Comparison of ENCODE assay signal across 27 mouse cellular contexts in genomic region chr11:70745636-70746035, GRCm38 (mm10).
"Had no signal": no experiment of that assay in that cellular context is flagged by ENCODE, and none has a peak within 500 bp of the region (broad histone marks: within the 10 kb centered on the region; RNA-seq: fewer than 3 reads in every experiment).

No protein-coding gene starts in this region.

- H3K36me3 ChIP-seq: hindbrain, embryonic 10.5 days; hindbrain, embryonic 12.5 days; kidney, embryonic 15.5 days; limb, embryonic 13.5 days; limb, embryonic 15.5 days had no signal

- H3K4me2 ChIP-seq: heart, embryonic 11.5 days; hindbrain, embryonic 12.5 days; hindbrain, embryonic 14.5 days; kidney, embryonic 15.5 days; limb, embryonic 13.5 days; limb, embryonic 15.5 days; liver, embryonic 11.5 days had no signal

- ATAC-seq: hindbrain, embryonic 16.5 days; inflammation-experienced regulatory T-cells, adult 6 months had no signal

- H3K9ac ChIP-seq: hindbrain, embryonic 12.5 days; hindbrain, embryonic 14.5 days; kidney, embryonic 15.5 days; limb, embryonic 13.5 days; limb, embryonic 15.5 days; liver, embryonic 14.5 days had no signal

- H3K9me3 ChIP-seq: hindbrain, embryonic 12.5 days; limb, embryonic 15.5 days had no signal

- H3K4me3 ChIP-seq: gastrocnemius, adult 2 months; heart, adult 2 months; hindbrain, embryonic 10.5 days; hindbrain, embryonic 12.5 days; kidney, embryonic 15.5 days; limb, embryonic 13.5 days; limb, embryonic 15.5 days had no signal

- H3K27me3 ChIP-seq: hindbrain, embryonic 12.5 days; kidney, embryonic 15.5 days; limb, embryonic 13.5 days; limb, embryonic 15.5 days had no signal

- DNase-seq: gastrocnemius, adult 2 months; gastrocnemius, postnatal 10 days; gastrocnemius, postnatal 25 days; heart, adult 11 months; heart, adult 2 months; heart, postnatal 10 days; heart, postnatal 4 days; kidney, adult 11 months; kidney, adult 2 months; kidney, adult 9 months; kidney, postnatal 14 days; kidney, postnatal 36 days; layer of hippocampus, adult 9-11 months; layer of hippocampus, postnatal 36 days; left cerebral cortex, postnatal 4 days had no signal

- H3K4me1 ChIP-seq: hindbrain, embryonic 12.5 days; kidney, embryonic 15.5 days; limb, embryonic 13.5 days; limb, embryonic 15.5 days had no signal

- H3K27ac ChIP-seq: gastrocnemius, adult 2 months; heart, adult 2 months; hindbrain, embryonic 10.5 days; hindbrain, embryonic 12.5 days; hindbrain, embryonic 14.5 days; kidney, embryonic 15.5 days; kidney, postnatal 0 days; limb, embryonic 13.5 days; limb, embryonic 15.5 days; liver, embryonic 14.5 days had no signal
